Mouse (Mus musculus): ENCODE results near the gene Gm3646.

- TF ChIP-seq EP300 (IDR thresholded peaks at IDR 0.05; ENCODE audit: insufficient read depth, low read depth, low read length) (no peak), CTCF (IDR thresholded peaks at IDR 0.05; ENCODE audit: low read depth, low read length) (no peak), POLR2A (IDR thresholded peaks at IDR 0.05; ENCODE audit: insufficient read depth, low read length) (no peak)
These were observed 38.2 kb upstream of the Gm3646 start for GRCm38 (mm10) chr1:39843328-39843727.
